Mouse (Mus musculus): ENCODE data around the gene Med12l. TPM values are rescaled to one million over a fixed set of nuclear protein-coding genes. Genes with fewer than 3 reads are reported as not detected.
"Not testable (repeated sequence)": the region's sequence is repeated elsewhere in the genome, so short reads cannot be mapped to it uniquely, and the experiment has no call there.

The Med12l gene
- polyA plus RNA-seq, 1 experiment from 2014 or later, result 4.5 TPM

GRCm38 (mm10) chr3:59041487-59041886, 35.9 kb downstream of the Med12l start:
- no peak overlapping the region for H3K9ac ChIP-seq (ENCODE audit: low read depth, low read length)
- no peaks in the 10 kb centered on the region for H3K9me3 ChIP-seq (replicated peaks; ENCODE audit: control insufficient read depth, low read length, poor library complexity, severe bottlenecking)
- H3K36me3 ChIP-seq (ENCODE audit: control insufficient read depth, insufficient read depth, low read length), result 0 out of 2 replicates have a peak, but pooled peaks cover 2% of the 10 kb centered on the region
- no peaks in the 10 kb centered on the region for H3K4me1 ChIP-seq (ENCODE audit: control insufficient read depth, insufficient read depth, low read length)
- no peak overlapping the region for H3K4me2 ChIP-seq (ENCODE audit: low read length)
- H3K4me3 ChIP-seq (ENCODE audit: low read depth, low read length), result no peak overlapping the region
- H3K27me3 ChIP-seq (ENCODE audit: control insufficient read depth, insufficient read depth, low read depth, low read length), result no peaks in the 10 kb centered on the region
- ATAC-seq, result no peak
- WGBS, result 74% methylated on average over 6 of the region's 6 CpGs
- H3K27ac ChIP-seq (ENCODE audit: low read length), result no peak overlapping the region

GRCm38 (mm10) chr3:59054834-59055535, 49.4 kb downstream of the Med12l start:
- H3K27ac ChIP-seq (ENCODE audit: low read length), result no peak overlapping the region
- 84% methylated on average over 17 of the region's 17 CpGs for WGBS
- peaks cover 5% of the 10 kb centered on the region for H3K4me1 ChIP-seq (ENCODE audit: control insufficient read depth, insufficient read depth, low read length)
- H3K9me3 ChIP-seq (replicated peaks; ENCODE audit: control insufficient read depth, low read length, poor library complexity, severe bottlenecking), result no peaks in the 10 kb centered on the region
- no peak overlapping the region for H3K4me2 ChIP-seq (ENCODE audit: low read length)
- no peak overlapping the region for H3K9ac ChIP-seq (ENCODE audit: low read depth, low read length)
- H3K4me3 ChIP-seq (ENCODE audit: low read depth, low read length), result no peak overlapping the region
- no peaks in the 10 kb centered on the region for H3K36me3 ChIP-seq (ENCODE audit: control insufficient read depth, insufficient read depth, low read length)
- H3K27me3 ChIP-seq (ENCODE audit: control insufficient read depth, insufficient read depth, low read depth, low read length), result no peaks in the 10 kb centered on the region
- no peak for ATAC-seq

- Histone ChIP-seq H3K27ac (ENCODE audit: low read length) (no peak overlapping the region), H3K4me1 (ENCODE audit: control insufficient read depth, insufficient read depth, low read length) (peaks cover 5% of the 10 kb centered on the region), H3K36me3 (ENCODE audit: control insufficient read depth, insufficient read depth, low read length) (no peaks in the 10 kb centered on the region), H3K9ac (ENCODE audit: low read depth, low read length) (no peak overlapping the region), H3K4me3 (ENCODE audit: low read depth, low read length) (no peak overlapping the region), H3K9me3 (replicated peaks; ENCODE audit: control insufficient read depth, low read length, poor library complexity, severe bottlenecking) (no peaks in the 10 kb centered on the region), H3K27me3 (ENCODE audit: control insufficient read depth, insufficient read depth, low read depth, low read length) (no peaks in the 10 kb centered on the region), H3K4me2 (ENCODE audit: low read length) (peak overlapping the region; percentile 41)
- 2% methylated on average over 7 of the region's 7 CpGs for WGBS
- peak; percentile 96 for ATAC-seq
Observed at GRCm38 (mm10) chr3:59059022-59059541, 53.5 kb downstream of the Med12l start.

GRCm38 (mm10) chr3:59060131-59060530, 54.5 kb downstream of the Med12l start:
- no peak overlapping the region for H3K4me2 ChIP-seq (ENCODE audit: low read length)
- no peaks in the 10 kb centered on the region for H3K36me3 ChIP-seq (ENCODE audit: control insufficient read depth, insufficient read depth, low read length)
- 89% methylated on average over 7 of the region's 7 CpGs for WGBS
- H3K9me3 ChIP-seq (replicated peaks; ENCODE audit: control insufficient read depth, low read length, poor library complexity, severe bottlenecking), result no peaks in the 10 kb centered on the region
- no peak overlapping the region for H3K27ac ChIP-seq (ENCODE audit: low read length)
- no peaks in the 10 kb centered on the region for H3K27me3 ChIP-seq (ENCODE audit: control insufficient read depth, insufficient read depth, low read depth, low read length)
- ATAC-seq, result no peak
- no peak overlapping the region for H3K9ac ChIP-seq (ENCODE audit: low read depth, low read length)
- H3K4me3 ChIP-seq (ENCODE audit: low read depth, low read length), result no peak overlapping the region
- H3K4me1 ChIP-seq (ENCODE audit: control insufficient read depth, insufficient read depth, low read length), result peaks cover 5% of the 10 kb centered on the region

GRCm38 (mm10) chr3:59062141-59062540, 56.5 kb downstream of the Med12l start:
- no peak for ATAC-seq
- WGBS, result 81% methylated on average over 5 of the region's 5 CpGs
- Histone ChIP-seq H3K4me2 (ENCODE audit: low read length) (no peak overlapping the region), H3K9ac (ENCODE audit: low read depth, low read length) (no peak overlapping the region), H3K4me1 (ENCODE audit: control insufficient read depth, insufficient read depth, low read length) (peaks cover 5% of the 10 kb centered on the region), H3K36me3 (ENCODE audit: control insufficient read depth, insufficient read depth, low read length) (no peaks in the 10 kb centered on the region), H3K27ac (ENCODE audit: low read length) (no peak overlapping the region), H3K27me3 (ENCODE audit: control insufficient read depth, insufficient read depth, low read depth, low read length) (no peaks in the 10 kb centered on the region), H3K4me3 (ENCODE audit: low read depth, low read length) (no peak overlapping the region), H3K9me3 (replicated peaks; ENCODE audit: control insufficient read depth, low read length, poor library complexity, severe bottlenecking) (no peaks in the 10 kb centered on the region)

GRCm38 (mm10) chr3:59063431-59063830, 57.8 kb downstream of the Med12l start:
- no peak for ATAC-seq
- H3K4me2 ChIP-seq (ENCODE audit: low read length), result no peak overlapping the region
- H3K36me3 ChIP-seq (ENCODE audit: control insufficient read depth, insufficient read depth, low read length), result no peaks in the 10 kb centered on the region
- no peak overlapping the region for H3K27ac ChIP-seq (ENCODE audit: low read length)
- H3K4me1 ChIP-seq (ENCODE audit: control insufficient read depth, insufficient read depth, low read length), result peaks cover 5% of the 10 kb centered on the region
- WGBS, result 97% methylated on average over 4 of the region's 4 CpGs
- H3K9me3 ChIP-seq (replicated peaks; ENCODE audit: control insufficient read depth, low read length, poor library complexity, severe bottlenecking), result no peaks in the 10 kb centered on the region
- H3K27me3 ChIP-seq (ENCODE audit: control insufficient read depth, insufficient read depth, low read depth, low read length), result no peaks in the 10 kb centered on the region
- no peak overlapping the region for H3K4me3 ChIP-seq (ENCODE audit: low read depth, low read length)
- H3K9ac ChIP-seq (ENCODE audit: low read depth, low read length), result no peak overlapping the region

- no peak overlapping the region for H3K9ac ChIP-seq (ENCODE audit: low read depth, low read length)
- no peaks in the 10 kb centered on the region for H3K9me3 ChIP-seq (replicated peaks; ENCODE audit: control insufficient read depth, low read length, poor library complexity, severe bottlenecking)
- no peaks in the 10 kb centered on the region for H3K4me1 ChIP-seq (ENCODE audit: control insufficient read depth, insufficient read depth, low read length)
- H3K27ac ChIP-seq (ENCODE audit: low read length), result no peak overlapping the region
- H3K4me2 ChIP-seq (ENCODE audit: low read length), result no peak overlapping the region
- H3K36me3 ChIP-seq (ENCODE audit: control insufficient read depth, insufficient read depth, low read length), result no peaks in the 10 kb centered on the region
- H3K27me3 ChIP-seq (ENCODE audit: control insufficient read depth, insufficient read depth, low read depth, low read length), result no peaks in the 10 kb centered on the region
- 91% methylated on average over 3 of the region's 3 CpGs for WGBS
- H3K4me3 ChIP-seq (ENCODE audit: low read depth, low read length), result no peak overlapping the region
- no peak for ATAC-seq
Observed at GRCm38 (mm10) chr3:59065937-59066336, 60.3 kb downstream of the Med12l start.

- Histone ChIP-seq H3K27me3 (ENCODE audit: control insufficient read depth, insufficient read depth, low read depth, low read length) (no peaks in the 10 kb centered on the region), H3K9me3 (replicated peaks; ENCODE audit: control insufficient read depth, low read length, poor library complexity, severe bottlenecking) (no peaks in the 10 kb centered on the region), H3K9ac (ENCODE audit: low read depth, low read length) (no peak overlapping the region), H3K4me2 (ENCODE audit: low read length) (no peak overlapping the region), H3K27ac (ENCODE audit: low read length) (no peak overlapping the region), H3K4me3 (ENCODE audit: low read depth, low read length) (no peak overlapping the region), H3K4me1 (ENCODE audit: control insufficient read depth, insufficient read depth, low read length) (no peaks in the 10 kb centered on the region), H3K36me3 (ENCODE audit: control insufficient read depth, insufficient read depth, low read length) (no peaks in the 10 kb centered on the region)
- no peak for ATAC-seq
- WGBS, result 79% methylated on average over 8 of the region's 8 CpGs
Observed at GRCm38 (mm10) chr3:59066558-59067294, 61.1 kb downstream of the Med12l start.

GRCm38 (mm10) chr3:59069071-59069470, 63.4 kb downstream of the Med12l start:
- not testable (repeated sequence) for H3K9me3 ChIP-seq (replicated peaks; ENCODE audit: control insufficient read depth, low read length, poor library complexity, severe bottlenecking)

More at GRCm38 (mm10) chr3:59069071-59069470, 63.4 kb downstream of the Med12l start:
- WGBS, result 96% methylated on average over 1 of the region's 1 CpGs
- H3K4me2 ChIP-seq (ENCODE audit: low read length); H3K9ac ChIP-seq (ENCODE audit: low read depth, low read length); H3K4me1 ChIP-seq (ENCODE audit: control insufficient read depth, insufficient read depth, low read length); ATAC-seq; H3K36me3 ChIP-seq (ENCODE audit: control insufficient read depth, insufficient read depth, low read length); H3K27ac ChIP-seq (ENCODE audit: low read length); H3K4me3 ChIP-seq (ENCODE audit: low read depth, low read length); H3K27me3 ChIP-seq (ENCODE audit: control insufficient read depth, insufficient read depth, low read depth, low read length): not testable (repeated sequence)

Measured in midbrain, embryonic 16.5 days (tissue).